Mouse (Mus musculus) spleen, adult 2 months (tissue): Measurements from ENCODE around the gene Sort1.

Experiments
- CTCF ChIP-seq: fragments of 200-500 bp; IDR thresholded peaks from 2 replicates; pipeline ENCODE4 v1.5.1; 2011; ENCODE audit warnings: mild to moderate bottlenecking, inconsistent platforms; ENCODE audit not compliant: insufficient read depth, insufficient read length, insufficient replicate concordance; ENCODE audit errors: extremely low read depth
- POLR2A ChIP-seq: fragments of 200-500 bp; IDR thresholded peaks from 2 replicates; pipeline ENCODE4 v1.6.1; 2011; ENCODE audit warnings: low read depth, low read length, inconsistent platforms

DNA sequence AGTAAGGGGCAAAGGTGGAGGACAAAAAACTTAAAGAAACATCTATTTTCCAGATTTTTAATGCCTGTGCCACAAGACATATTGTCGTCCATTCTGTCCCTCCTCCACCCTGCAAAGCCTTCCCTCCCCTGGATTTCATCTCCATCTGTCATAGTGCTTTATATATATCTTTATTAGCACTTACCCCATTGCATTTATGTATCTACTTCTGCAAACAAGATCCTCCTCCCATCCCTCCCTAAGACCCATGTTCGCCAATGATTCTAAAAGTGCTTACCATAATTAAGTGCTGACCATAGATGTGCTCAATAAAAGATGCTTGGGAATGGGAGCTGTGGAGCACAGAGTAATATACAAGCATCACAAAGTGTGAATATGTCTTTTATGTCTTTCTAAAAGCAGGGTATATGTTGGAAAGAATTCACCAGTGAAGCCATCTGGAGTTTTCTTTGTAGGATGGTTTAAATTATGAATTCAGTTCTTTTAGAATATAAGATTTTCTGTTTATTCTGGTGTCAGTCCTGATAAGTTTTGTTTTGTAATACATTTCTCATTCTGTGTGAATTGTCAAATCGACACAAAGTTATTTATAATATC lies 42.5 kb upstream of the Sort1 start:
- no peak for TF ChIP-seq POLR2A
- TF ChIP-seq CTCF, result no peak
